Mouse (Mus musculus) kidney, postnatal 10 days (tissue): ENCODE measurements around the gene Pak2.
"Not testable (repeated sequence)": the region's sequence is repeated elsewhere in the genome, so short reads cannot be mapped to it uniquely, and the experiment has no call there.

ENCODE experiments used
- DNase-seq: peaks from one replicate; pipeline ENCODE4 v3.0.0; 2021; ENCODE audit warnings: mixed read lengths

Gene Pak2

GRCm38 (mm10) chr16:32087629-32088443, 8.7 kb upstream of the Pak2 start:
- DNase-seq: peak; percentile 75

- DNase-seq: no peak
Observed at GRCm38 (mm10) chr16:32078408-32078990, 643 bp downstream of the Pak2 start.

GRCm38 (mm10) chr16:32077648-32078407, 1.3 kb downstream of the Pak2 start:
- peak; percentile 9 for DNase-seq

- no peak for DNase-seq
Observed at GRCm38 (mm10) chr16:32076406-32076805, 2.7 kb downstream of the Pak2 start.

GRCm38 (mm10) chr16:32075762-32076161, 3.4 kb downstream of the Pak2 start:
- DNase-seq: no peak

GRCm38 (mm10) chr16:32070070-32070469, 9.1 kb downstream of the Pak2 start:
- not testable (repeated sequence) for DNase-seq

- DNase-seq: peak; percentile 11
Observed at GRCm38 (mm10) chr16:32068389-32069300, 10.5 kb downstream of the Pak2 start.

GRCm38 (mm10) chr16:32066899-32067298, 12.2 kb downstream of the Pak2 start:
- DNase-seq: no peak

- no peak for DNase-seq
Observed at GRCm38 (mm10) chr16:32063900-32064299, 15.2 kb downstream of the Pak2 start.

- DNase-seq: no peak
Observed at GRCm38 (mm10) chr16:32062226-32062625, 16.9 kb downstream of the Pak2 start.

- DNase-seq: no peak
Observed at GRCm38 (mm10) chr16:32059840-32060523, 19.2 kb downstream of the Pak2 start.

- no peak for DNase-seq
Observed at GRCm38 (mm10) chr16:32058817-32059216, 20.3 kb downstream of the Pak2 start.

GRCm38 (mm10) chr16:32042367-32042766, 36.8 kb downstream of the Pak2 start:
- no peak for DNase-seq

GRCm38 (mm10) chr16:32019678-32020077, 59.5 kb downstream of the Pak2 start:
- DNase-seq: no peak

GRCm38 (mm10) chr16:32010330-32010729, 68.8 kb downstream of the Pak2 start:
- DNase-seq: no peak

- DNase-seq: no peak
Observed at GRCm38 (mm10) chr16:32009913-32010312, 69.2 kb downstream of the Pak2 start.

GRCm38 (mm10) chr16:32008529-32009293, 70.4 kb downstream of the Pak2 start:
- DNase-seq: no peak

- no peak for DNase-seq
Observed at GRCm38 (mm10) chr16:32004731-32005130, 74.4 kb downstream of the Pak2 start.

- peak; percentile 96 for DNase-seq
Observed at GRCm38 (mm10) chr16:32002509-32003477, 76.3 kb downstream of the Pak2 start, which contains the start of gene Senp5. Gene Senp5, minus strand, starts transcription at chr16:32003287.

GRCm38 (mm10) chr16:31996371-31996770, 82.8 kb downstream of the Pak2 start:
- no peak for DNase-seq
